Mouse (Mus musculus): ENCODE measurements at regions not wholly inside any gene's neighbourhood (a gene's known extent, or its start where the extent isn't known, plus 50 kb on each side); places are given as distances from the start of the nearest gene placed in this dataset.

GRCm38 (mm10) chr15:36945309-36945708, 62.3 kb downstream of the Zfp706 start:
- 81% methylated on average over 4 of the region's 4 CpGs for WGBS
- no peak for ATAC-seq (ENCODE audit: insufficient read depth, low FRiP score)

GRCm38 (mm10) chr15:36944556-36945171, 62.9 kb downstream of the Zfp706 start:
- Histone ChIP-seq H3K4me2 (ENCODE audit: low read depth, low read length) (no peak overlapping the region), H3K4me3 (replicated peaks; ENCODE audit: low read length) (no peak overlapping the region), H3K9me3 (replicated peaks; ENCODE audit: control insufficient read depth, low read length) (no peaks in the 10 kb centered on the region), H3K27ac (ENCODE audit: low read length) (no peak overlapping the region), H3K27me3 (ENCODE audit: control insufficient read depth, insufficient read depth, low read length) (no peaks in the 10 kb centered on the region), H3K36me3 (ENCODE audit: control insufficient read depth, insufficient read depth, low read length) (no peaks in the 10 kb centered on the region), H3K4me1 (ENCODE audit: control insufficient read depth, insufficient read depth, low read length) (no peaks in the 10 kb centered on the region), H3K9ac (ENCODE audit: low read length) (no peak overlapping the region)
- 88% methylated on average over 8 of the region's 8 CpGs for WGBS
- ATAC-seq (ENCODE audit: insufficient read depth, low FRiP score), result no peak

More at GRCm38 (mm10) chr15:36945309-36945708, 62.3 kb downstream of the Zfp706 start:
- no peak overlapping the region for H3K27ac ChIP-seq (ENCODE audit: low read length)
- H3K4me3 ChIP-seq (replicated peaks; ENCODE audit: low read length), result no peak overlapping the region
- no peaks in the 10 kb centered on the region for H3K36me3 ChIP-seq (ENCODE audit: control insufficient read depth, insufficient read depth, low read length)
- no peak overlapping the region for H3K4me2 ChIP-seq (ENCODE audit: low read depth, low read length)
- no peaks in the 10 kb centered on the region for H3K27me3 ChIP-seq (ENCODE audit: control insufficient read depth, insufficient read depth, low read length)
- H3K9ac ChIP-seq (ENCODE audit: low read length), result no peak overlapping the region
- no peaks in the 10 kb centered on the region for H3K9me3 ChIP-seq (replicated peaks; ENCODE audit: control insufficient read depth, low read length)
- H3K4me1 ChIP-seq (ENCODE audit: control insufficient read depth, insufficient read depth, low read length), result no peaks in the 10 kb centered on the region

GRCm38 (mm10) chr15:36943492-36944112, 64.0 kb downstream of the Zfp706 start:
- Histone ChIP-seq H3K9ac (ENCODE audit: low read length) (no peak overlapping the region), H3K27me3 (ENCODE audit: control insufficient read depth, insufficient read depth, low read length) (no peaks in the 10 kb centered on the region), H3K27ac (ENCODE audit: low read length) (no peak overlapping the region), H3K4me1 (ENCODE audit: control insufficient read depth, insufficient read depth, low read length) (no peaks in the 10 kb centered on the region), H3K9me3 (replicated peaks; ENCODE audit: control insufficient read depth, low read length) (no peaks in the 10 kb centered on the region), H3K4me3 (replicated peaks; ENCODE audit: low read length) (no peak overlapping the region), H3K4me2 (ENCODE audit: low read depth, low read length) (no peak overlapping the region), H3K36me3 (ENCODE audit: control insufficient read depth, insufficient read depth, low read length) (no peaks in the 10 kb centered on the region)
- WGBS, result 49% methylated on average over 12 of the region's 12 CpGs
- ATAC-seq (ENCODE audit: insufficient read depth, low FRiP score), result no peak

- WGBS, result 66% methylated on average over 4 of the region's 4 CpGs
- no peak for ATAC-seq (ENCODE audit: insufficient read depth, low FRiP score)
- Histone ChIP-seq H3K9ac (ENCODE audit: low read length) (no peak overlapping the region), H3K4me2 (ENCODE audit: low read depth, low read length) (no peak overlapping the region), H3K36me3 (ENCODE audit: control insufficient read depth, insufficient read depth, low read length) (no peaks in the 10 kb centered on the region), H3K27me3 (ENCODE audit: control insufficient read depth, insufficient read depth, low read length) (no peaks in the 10 kb centered on the region), H3K4me3 (replicated peaks; ENCODE audit: low read length) (no peak overlapping the region), H3K4me1 (ENCODE audit: control insufficient read depth, insufficient read depth, low read length) (peaks cover 9% of the 10 kb centered on the region), H3K9me3 (replicated peaks; ENCODE audit: control insufficient read depth, low read length) (no peaks in the 10 kb centered on the region), H3K27ac (ENCODE audit: low read length) (no peak overlapping the region)
Measured at GRCm38 (mm10) chr15:36942261-36942660, 65.3 kb downstream of the Zfp706 start.

- Histone ChIP-seq H3K4me1 (ENCODE audit: control insufficient read depth, insufficient read depth, low read length) (peaks cover 9% of the 10 kb centered on the region), H3K9ac (ENCODE audit: low read length) (no peak overlapping the region), H3K36me3 (ENCODE audit: control insufficient read depth, insufficient read depth, low read length) (no peaks in the 10 kb centered on the region), H3K27me3 (ENCODE audit: control insufficient read depth, insufficient read depth, low read length) (no peaks in the 10 kb centered on the region), H3K4me3 (replicated peaks; ENCODE audit: low read length) (no peak overlapping the region), H3K9me3 (replicated peaks; ENCODE audit: control insufficient read depth, low read length) (no peaks in the 10 kb centered on the region), H3K27ac (ENCODE audit: low read length) (no peak overlapping the region), H3K4me2 (ENCODE audit: low read depth, low read length) (no peak overlapping the region)
- 81% methylated on average over 5 of the region's 5 CpGs for WGBS
- no peak for ATAC-seq (ENCODE audit: insufficient read depth, low FRiP score)
Measured at GRCm38 (mm10) chr15:36941741-36942140, 65.8 kb downstream of the Zfp706 start.

- no peak overlapping the region for H3K4me3 ChIP-seq (replicated peaks; ENCODE audit: low read length)
- H3K36me3 ChIP-seq (ENCODE audit: control insufficient read depth, insufficient read depth, low read length), result no peaks in the 10 kb centered on the region
- H3K4me1 ChIP-seq (ENCODE audit: control insufficient read depth, insufficient read depth, low read length), result peaks cover 9% of the 10 kb centered on the region
- no peak for ATAC-seq (ENCODE audit: insufficient read depth, low FRiP score)
- no peaks in the 10 kb centered on the region for H3K27me3 ChIP-seq (ENCODE audit: control insufficient read depth, insufficient read depth, low read length)
- no peaks in the 10 kb centered on the region for H3K9me3 ChIP-seq (replicated peaks; ENCODE audit: control insufficient read depth, low read length)
- WGBS, result 82% methylated on average over 9 of the region's 9 CpGs
- H3K27ac ChIP-seq (ENCODE audit: low read length), result peak overlapping the region; percentile 11; the same call in 1 of the 2 replicates
- H3K9ac ChIP-seq (ENCODE audit: low read length), result no peak overlapping the region
- H3K4me2 ChIP-seq (ENCODE audit: low read depth, low read length), result no peak overlapping the region
Measured at GRCm38 (mm10) chr15:36939608-36940007, 68.0 kb downstream of the Zfp706 start.

- no peak for ATAC-seq (ENCODE audit: insufficient read depth, low FRiP score)
- H3K4me2 ChIP-seq (ENCODE audit: low read depth, low read length), result peak overlapping the region; percentile 77
- WGBS, result 25% methylated on average over 9 of the region's 9 CpGs
- H3K4me1 ChIP-seq (ENCODE audit: control insufficient read depth, insufficient read depth, low read length), result peaks cover 9% of the 10 kb centered on the region
- H3K9ac ChIP-seq (ENCODE audit: low read length), result peak overlapping the region; percentile 81
- no peaks in the 10 kb centered on the region for H3K9me3 ChIP-seq (replicated peaks; ENCODE audit: control insufficient read depth, low read length)
- H3K36me3 ChIP-seq (ENCODE audit: control insufficient read depth, insufficient read depth, low read length), result no peaks in the 10 kb centered on the region
- peak overlapping the region; percentile 93; the same call in 1 of the 2 replicates for H3K27ac ChIP-seq (ENCODE audit: low read length)
- H3K27me3 ChIP-seq (ENCODE audit: control insufficient read depth, insufficient read depth, low read length), result no peaks in the 10 kb centered on the region
- H3K4me3 ChIP-seq (replicated peaks; ENCODE audit: low read length), result peak overlapping the region; percentile 55
Measured at GRCm38 (mm10) chr15:36939153-36939552, 68.4 kb downstream of the Zfp706 start.

- WGBS, result under 1% methylated on average over 57 of the region's 57 CpGs
- Histone ChIP-seq H3K4me2 (ENCODE audit: low read depth, low read length) (peak overlapping the region; percentile 77), H3K27me3 (ENCODE audit: control insufficient read depth, insufficient read depth, low read length) (no peaks in the 10 kb centered on the region), H3K27ac (ENCODE audit: low read length) (peak overlapping the region; percentile 93), H3K4me1 (ENCODE audit: control insufficient read depth, insufficient read depth, low read length) (peaks cover 9% of the 10 kb centered on the region), H3K36me3 (ENCODE audit: control insufficient read depth, insufficient read depth, low read length) (no peaks in the 10 kb centered on the region), H3K4me3 (replicated peaks; ENCODE audit: low read length) (peak overlapping the region; percentile 55), H3K9me3 (replicated peaks; ENCODE audit: control insufficient read depth, low read length) (no peaks in the 10 kb centered on the region), H3K9ac (ENCODE audit: low read length) (peak overlapping the region; percentile 81)
- ATAC-seq (ENCODE audit: insufficient read depth, low FRiP score), result peak; percentile 97
Measured at GRCm38 (mm10) chr15:36938511-36939150, 68.9 kb downstream of the Zfp706 start.

- H3K36me3 ChIP-seq (ENCODE audit: control insufficient read depth, insufficient read depth, low read length), result no peaks in the 10 kb centered on the region
- peak overlapping the region; percentile 77 for H3K4me2 ChIP-seq (ENCODE audit: low read depth, low read length)
- H3K9me3 ChIP-seq (replicated peaks; ENCODE audit: control insufficient read depth, low read length), result no peaks in the 10 kb centered on the region
- ATAC-seq (ENCODE audit: insufficient read depth, low FRiP score), result no peak; the same call in 1 of the 2 replicates
- 21% methylated on average over 13 of the region's 13 CpGs for WGBS
- H3K27me3 ChIP-seq (ENCODE audit: control insufficient read depth, insufficient read depth, low read length), result no peaks in the 10 kb centered on the region
- peak overlapping the region; percentile 55 for H3K4me3 ChIP-seq (replicated peaks; ENCODE audit: low read length)
- peak overlapping the region; percentile 81 for H3K9ac ChIP-seq (ENCODE audit: low read length)
- peaks cover 9% of the 10 kb centered on the region for H3K4me1 ChIP-seq (ENCODE audit: control insufficient read depth, insufficient read depth, low read length)
- H3K27ac ChIP-seq (ENCODE audit: low read length), result peak overlapping the region; percentile 93
Measured at GRCm38 (mm10) chr15:36937757-36938498, 69.6 kb downstream of the Zfp706 start.
